Mouse (Mus musculus): Measurements from ENCODE around the gene Adcy1. TPM values are rescaled to one million over a fixed set of nuclear protein-coding genes. Genes with fewer than 3 reads are reported as not detected.

Gene Adcy1
- polyA plus RNA-seq, 1 experiment from 2014 or later, result 0.87 TPM

GRCm38 (mm10) chr11:7136246-7136855 is 73.1 kb downstream of the Adcy1 start:
- ATAC-seq (ENCODE audit: extremely low read depth, insufficient number of reproducible peaks, low FRiP score, low TSS enrichment), result no peak

GRCm38 (mm10) chr11:7138370-7138769 is 75.1 kb downstream of the Adcy1 start:
- no peak for ATAC-seq (ENCODE audit: extremely low read depth, insufficient number of reproducible peaks, low FRiP score, low TSS enrichment)
- Histone ChIP-seq H3K4me3 (no peak overlapping the region), H3K4me2 (peak overlapping the region; percentile 22), H3K4me1 (peaks cover 24% of the 10 kb centered on the region), H3K27ac (replicated peaks) (no peak overlapping the region), H3K36me3 (no peaks in the 10 kb centered on the region), H3K27me3 (replicated peaks) (no peaks in the 10 kb centered on the region), H3K9me3 (no peaks in the 10 kb centered on the region), H3K9ac (no peak overlapping the region)
- WGBS, result 77% methylated on average over 8 of the region's 8 CpGs

More at GRCm38 (mm10) chr11:7136246-7136855, 73.1 kb downstream of the Adcy1 start:
- no peak overlapping the region for H3K4me2 ChIP-seq
- H3K4me3 ChIP-seq, result no peak overlapping the region
- no peak overlapping the region for H3K9ac ChIP-seq
- H3K9me3 ChIP-seq, result no peaks in the 10 kb centered on the region
- 87% methylated on average over 5 of the region's 5 CpGs for WGBS
- H3K27me3 ChIP-seq (replicated peaks), result no peaks in the 10 kb centered on the region
- no peak overlapping the region for H3K27ac ChIP-seq (replicated peaks)
- no peaks in the 10 kb centered on the region for H3K36me3 ChIP-seq
- H3K4me1 ChIP-seq, result peaks cover 9% of the 10 kb centered on the region; the same call in 1 of the 2 replicates

GRCm38 (mm10) chr11:7140449-7140848 is 77.2 kb downstream of the Adcy1 start:
- H3K4me2 ChIP-seq, result 0 out of 2 replicates have a peak overlapping the region, but pooled peaks have one; percentile 22

GRCm38 (mm10) chr11:7142725-7143124 is 79.4 kb downstream of the Adcy1 start:
- no peaks in the 10 kb centered on the region for H3K36me3 ChIP-seq
- ATAC-seq (ENCODE audit: extremely low read depth, insufficient number of reproducible peaks, low FRiP score, low TSS enrichment), result no peak
- H3K4me1 ChIP-seq, result peaks cover 19% of the 10 kb centered on the region
- H3K27me3 ChIP-seq (replicated peaks), result no peaks in the 10 kb centered on the region
- no peaks in the 10 kb centered on the region for H3K9me3 ChIP-seq
- H3K4me3 ChIP-seq, result no peak overlapping the region
- no peak overlapping the region for H3K4me2 ChIP-seq
- WGBS, result 18% methylated on average over 3 of the region's 3 CpGs
- 0 out of 2 replicates have a peak overlapping the region, but pooled peaks have one; percentile 14 for H3K27ac ChIP-seq (replicated peaks)
- no peak overlapping the region for H3K9ac ChIP-seq

More at GRCm38 (mm10) chr11:7140449-7140848, 77.2 kb downstream of the Adcy1 start:
- no peak for ATAC-seq (ENCODE audit: extremely low read depth, insufficient number of reproducible peaks, low FRiP score, low TSS enrichment)
- no peaks in the 10 kb centered on the region for H3K9me3 ChIP-seq
- H3K4me1 ChIP-seq, result peaks cover 24% of the 10 kb centered on the region
- WGBS, result 83% methylated on average over 3 of the region's 3 CpGs
- H3K27ac ChIP-seq (replicated peaks), result no peak overlapping the region
- H3K9ac ChIP-seq, result no peak overlapping the region
- no peaks in the 10 kb centered on the region for H3K36me3 ChIP-seq
- H3K4me3 ChIP-seq, result no peak overlapping the region
- H3K27me3 ChIP-seq (replicated peaks), result no peaks in the 10 kb centered on the region

GRCm38 (mm10) chr11:7144369-7144768 is 81.1 kb downstream of the Adcy1 start:
- ATAC-seq (ENCODE audit: extremely low read depth, insufficient number of reproducible peaks, low FRiP score, low TSS enrichment), result no peak
- H3K9me3 ChIP-seq, result no peaks in the 10 kb centered on the region
- no peak overlapping the region for H3K27ac ChIP-seq (replicated peaks)
- H3K4me1 ChIP-seq, result peaks cover 19% of the 10 kb centered on the region
- H3K9ac ChIP-seq, result no peak overlapping the region
- no peaks in the 10 kb centered on the region for H3K36me3 ChIP-seq
- H3K4me3 ChIP-seq, result no peak overlapping the region
- H3K27me3 ChIP-seq (replicated peaks), result no peaks in the 10 kb centered on the region
- WGBS, result 82% methylated on average over 11 of the region's 11 CpGs
- no peak overlapping the region for H3K4me2 ChIP-seq

- Histone ChIP-seq H3K27ac (replicated peaks) (no peak overlapping the region), H3K27me3 (replicated peaks) (no peaks in the 10 kb centered on the region), H3K4me2 (no peak overlapping the region), H3K9ac (no peak overlapping the region), H3K4me1 (peaks cover 18% of the 10 kb centered on the region), H3K36me3 (no peaks in the 10 kb centered on the region), H3K9me3 (no peaks in the 10 kb centered on the region), H3K4me3 (no peak overlapping the region)
- no peak for ATAC-seq (ENCODE audit: extremely low read depth, insufficient number of reproducible peaks, low FRiP score, low TSS enrichment)
- 64% methylated on average over 4 of the region's 4 CpGs for WGBS
These were observed 81.9 kb downstream of the Adcy1 start for GRCm38 (mm10) chr11:7145221-7145620.

GRCm38 (mm10) chr11:7147536-7147935 is 84.2 kb downstream of the Adcy1 start:
- Histone ChIP-seq H3K27me3 (replicated peaks) (no peaks in the 10 kb centered on the region), H3K4me2 (no peak overlapping the region), H3K27ac (replicated peaks) (no peak overlapping the region), H3K4me3 (no peak overlapping the region), H3K9ac (no peak overlapping the region), H3K36me3 (no peaks in the 10 kb centered on the region), H3K4me1 (peaks cover 5% of the 10 kb centered on the region), H3K9me3 (no peaks in the 10 kb centered on the region)
- 90% methylated on average over 8 of the region's 8 CpGs for WGBS
- ATAC-seq (ENCODE audit: extremely low read depth, insufficient number of reproducible peaks, low FRiP score, low TSS enrichment), result no peak

GRCm38 (mm10) chr11:7147945-7148344 is 84.7 kb downstream of the Adcy1 start:
- Histone ChIP-seq H3K4me1 (peaks cover under 1% of the 10 kb centered on the region), H3K4me3 (no peak overlapping the region), H3K9me3 (no peaks in the 10 kb centered on the region), H3K36me3 (no peaks in the 10 kb centered on the region), H3K27me3 (replicated peaks) (no peaks in the 10 kb centered on the region), H3K27ac (replicated peaks) (no peak overlapping the region), H3K9ac (no peak overlapping the region), H3K4me2 (no peak overlapping the region)
- WGBS, result 84% methylated on average over 7 of the region's 7 CpGs
- ATAC-seq (ENCODE audit: extremely low read depth, insufficient number of reproducible peaks, low FRiP score, low TSS enrichment), result no peak

GRCm38 (mm10) chr11:7149471-7149870 is 86.2 kb downstream of the Adcy1 start:
- no peaks in the 10 kb centered on the region for H3K4me1 ChIP-seq
- no peak overlapping the region for H3K27ac ChIP-seq (replicated peaks)
- no peak for ATAC-seq (ENCODE audit: extremely low read depth, insufficient number of reproducible peaks, low FRiP score, low TSS enrichment)
- WGBS, result 65% methylated on average over 7 of the region's 7 CpGs
- H3K9ac ChIP-seq, result no peak overlapping the region
- no peaks in the 10 kb centered on the region for H3K27me3 ChIP-seq (replicated peaks)
- H3K36me3 ChIP-seq, result no peaks in the 10 kb centered on the region
- no peak overlapping the region for H3K4me3 ChIP-seq
- H3K4me2 ChIP-seq, result no peak overlapping the region
- no peaks in the 10 kb centered on the region for H3K9me3 ChIP-seq

GRCm38 (mm10) chr11:7150511-7150910 is 87.2 kb downstream of the Adcy1 start:
- Histone ChIP-seq H3K27ac (replicated peaks) (no peak overlapping the region), H3K4me1 (no peaks in the 10 kb centered on the region), H3K4me2 (no peak overlapping the region), H3K36me3 (no peaks in the 10 kb centered on the region), H3K4me3 (no peak overlapping the region), H3K27me3 (replicated peaks) (no peaks in the 10 kb centered on the region), H3K9ac (no peak overlapping the region), H3K9me3 (no peaks in the 10 kb centered on the region)
- no peak for ATAC-seq (ENCODE audit: extremely low read depth, insufficient number of reproducible peaks, low FRiP score, low TSS enrichment)
- 89% methylated on average over 8 of the region's 8 CpGs for WGBS

- H3K9me3 ChIP-seq, result no peaks in the 10 kb centered on the region
- no peak overlapping the region for H3K4me2 ChIP-seq
- no peak overlapping the region for H3K27ac ChIP-seq (replicated peaks)
- no peak for ATAC-seq (ENCODE audit: extremely low read depth, insufficient number of reproducible peaks, low FRiP score, low TSS enrichment)
- no peaks in the 10 kb centered on the region for H3K4me1 ChIP-seq
- WGBS, result 90% methylated on average over 12 of the region's 12 CpGs
- H3K9ac ChIP-seq, result no peak overlapping the region
- no peaks in the 10 kb centered on the region for H3K36me3 ChIP-seq
- no peak overlapping the region for H3K4me3 ChIP-seq
- H3K27me3 ChIP-seq (replicated peaks), result no peaks in the 10 kb centered on the region
These were observed 89.1 kb downstream of the Adcy1 start for GRCm38 (mm10) chr11:7152371-7152770.

- no peaks in the 10 kb centered on the region for H3K9me3 ChIP-seq
- 82% methylated on average over 8 of the region's 8 CpGs for WGBS
- H3K9ac ChIP-seq, result no peak overlapping the region
- no peak overlapping the region for H3K4me3 ChIP-seq
- H3K4me2 ChIP-seq, result no peak overlapping the region
- no peak overlapping the region for H3K27ac ChIP-seq (replicated peaks)
- H3K27me3 ChIP-seq (replicated peaks), result no peaks in the 10 kb centered on the region
- H3K4me1 ChIP-seq, result no peaks in the 10 kb centered on the region
- no peaks in the 10 kb centered on the region for H3K36me3 ChIP-seq
- no peak for ATAC-seq (ENCODE audit: extremely low read depth, insufficient number of reproducible peaks, low FRiP score, low TSS enrichment)
These were observed 89.8 kb downstream of the Adcy1 start for GRCm38 (mm10) chr11:7153081-7153480.

Measured in heart, embryonic 13.5 days (tissue).